Mouse (Mus musculus) telencephalon, adult 2 months (tissue): ENCODE measurements at regions not wholly inside any gene's neighbourhood (a gene's known extent, or its start where the extent isn't known, plus 50 kb on each side); places are given as distances from the start of the nearest gene placed in this dataset.

ENCODE experiments used
- DNase-seq: peaks from one replicate; pipeline ENCODE4 v3.0.0-alpha.2; 2011; ENCODE audit warnings: low read depth, low spot score

DNA sequence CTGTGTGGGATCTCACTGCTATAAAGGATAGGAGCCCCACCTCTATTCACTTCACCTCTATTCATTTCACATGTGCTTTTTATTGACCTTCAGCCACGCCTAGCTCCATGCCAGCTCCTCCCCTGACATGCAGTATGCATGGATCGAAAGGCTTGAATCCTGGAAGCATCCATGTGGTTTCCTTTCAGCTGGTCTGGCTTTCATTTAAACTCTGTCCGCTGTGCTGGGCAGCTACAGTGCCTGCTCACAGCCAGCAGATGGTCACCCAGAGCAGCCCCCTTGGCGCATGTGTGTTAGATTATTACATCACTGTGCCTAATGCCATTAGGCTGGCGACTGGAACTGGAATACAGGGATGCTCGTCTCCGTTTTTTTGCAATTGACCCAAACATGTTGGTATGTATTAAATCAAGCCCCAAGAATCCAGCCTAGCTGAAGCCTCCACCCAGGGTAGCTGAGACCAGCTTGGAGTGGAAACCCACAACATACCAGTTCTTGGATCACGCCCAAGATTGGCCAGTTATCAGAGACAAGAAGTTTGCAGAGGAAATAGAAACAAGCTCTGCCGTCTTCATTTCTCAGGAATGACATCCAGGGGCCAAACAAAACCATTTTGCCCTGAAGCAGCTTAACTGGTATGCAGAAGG is 113.2 kb downstream of the Inhbb start:
- DNase-seq: no peak

DNA sequence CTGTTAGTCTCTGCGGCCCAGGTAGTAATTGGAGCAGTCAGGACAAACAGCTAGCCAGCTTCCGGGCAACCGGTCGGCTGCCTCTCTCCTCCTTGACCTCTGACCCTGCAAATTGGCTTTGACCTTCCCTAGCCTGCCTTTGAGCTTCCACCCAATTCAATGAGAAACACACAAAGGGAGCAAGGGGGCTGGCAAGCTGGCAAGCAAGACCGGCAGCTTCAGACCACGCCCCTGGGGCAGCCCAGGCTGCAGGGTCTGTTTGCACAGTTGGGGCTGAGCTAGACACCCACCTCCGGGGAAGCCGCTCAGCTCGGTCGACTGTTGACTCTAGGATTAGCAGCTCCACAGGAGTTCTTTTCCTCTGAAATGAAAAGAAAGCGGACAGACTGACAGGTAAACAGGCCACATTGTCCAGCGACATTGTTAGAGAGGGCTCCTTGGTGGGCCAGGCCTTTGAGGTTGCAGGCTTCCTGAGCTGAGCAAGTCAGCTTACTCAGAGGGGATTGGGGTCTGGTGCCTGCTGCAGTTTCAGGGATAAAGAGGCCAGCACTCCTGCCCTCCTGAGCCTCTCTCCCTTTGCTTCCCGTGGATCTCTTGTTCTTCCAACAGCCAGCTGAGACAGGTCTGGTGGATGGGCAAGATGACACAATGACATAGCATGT is 116.6 kb downstream of the Inhbb start:
- no peak for DNase-seq

DNA sequence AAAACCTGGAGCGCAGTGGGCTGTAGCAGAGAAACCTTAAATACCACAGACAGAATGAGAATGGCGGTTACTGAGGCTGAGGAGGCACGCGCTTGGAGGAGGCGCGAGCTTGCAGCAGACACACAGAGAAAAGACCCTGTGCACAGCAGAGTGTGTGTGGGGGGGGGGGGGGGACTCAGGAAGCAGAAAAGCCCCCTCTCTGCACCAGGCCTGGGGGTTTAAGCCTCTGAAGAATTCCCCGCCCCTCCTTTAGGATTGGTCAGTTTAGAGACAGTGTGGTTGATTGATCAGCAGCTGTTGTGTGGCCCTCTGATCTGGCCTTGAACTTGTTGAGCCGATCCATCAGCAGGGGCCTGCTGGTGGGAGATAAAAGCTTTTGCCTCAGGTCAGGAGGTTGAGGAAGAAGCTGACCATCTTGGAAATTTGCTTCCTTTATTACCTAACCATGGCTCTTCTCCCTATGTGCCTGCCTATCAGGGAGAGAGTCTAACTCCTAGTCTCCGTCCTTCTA is 117.5 kb downstream of the Inhbb start:
- no peak for DNase-seq

DNA sequence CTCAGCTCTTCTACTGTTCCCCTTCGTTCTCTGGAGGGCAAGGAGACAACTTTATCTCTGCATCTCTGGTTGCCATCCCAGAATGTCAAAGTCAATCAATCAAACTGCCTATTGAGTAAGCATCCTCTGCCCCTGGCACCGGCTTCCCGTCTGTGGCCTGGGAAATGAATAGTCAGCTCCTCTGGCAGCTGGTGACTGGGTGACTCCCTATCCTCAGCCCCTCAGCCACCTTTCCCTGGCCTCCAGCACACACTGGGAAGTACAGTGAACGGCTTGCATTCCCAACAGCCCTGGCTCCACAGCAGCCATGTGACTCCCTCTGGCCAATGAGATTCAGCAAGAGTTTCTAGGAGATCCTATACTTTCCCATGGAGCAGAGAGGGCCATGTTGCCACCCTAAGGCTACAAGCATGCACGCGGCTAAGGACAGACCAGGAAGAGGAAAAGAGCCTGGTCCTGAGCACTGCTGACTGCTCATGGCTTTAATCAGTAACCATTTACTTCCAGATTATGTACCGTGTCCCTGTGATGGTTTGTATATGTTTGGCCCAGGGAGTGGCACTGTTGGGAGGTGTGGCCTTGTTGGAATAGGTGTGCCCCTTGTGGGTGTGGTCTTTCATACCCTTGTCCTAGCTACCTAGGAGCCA is 119.6 kb downstream of the Inhbb start:
- no peak for DNase-seq

DNA sequence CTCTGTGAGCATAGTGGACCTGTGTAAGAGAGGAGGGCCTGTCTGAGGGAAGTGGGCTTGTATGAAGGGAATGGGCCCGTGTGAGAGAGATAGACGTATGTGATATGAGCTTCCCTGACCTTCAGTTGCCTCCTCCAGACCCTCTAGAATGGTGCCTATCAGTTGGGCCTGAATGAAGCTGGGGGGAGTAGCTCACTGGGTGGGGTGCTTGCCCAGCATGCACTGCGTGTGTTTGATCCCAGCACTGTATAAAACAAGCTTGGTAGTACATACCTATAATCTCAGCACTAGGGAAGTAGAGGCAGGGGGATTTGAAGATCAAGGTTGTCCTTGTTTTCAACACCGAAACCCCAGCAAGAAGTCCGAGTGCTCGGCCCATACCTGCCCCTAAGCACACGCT is 120.1 kb downstream of the Inhbb start:
- DNase-seq: no peak

DNA sequence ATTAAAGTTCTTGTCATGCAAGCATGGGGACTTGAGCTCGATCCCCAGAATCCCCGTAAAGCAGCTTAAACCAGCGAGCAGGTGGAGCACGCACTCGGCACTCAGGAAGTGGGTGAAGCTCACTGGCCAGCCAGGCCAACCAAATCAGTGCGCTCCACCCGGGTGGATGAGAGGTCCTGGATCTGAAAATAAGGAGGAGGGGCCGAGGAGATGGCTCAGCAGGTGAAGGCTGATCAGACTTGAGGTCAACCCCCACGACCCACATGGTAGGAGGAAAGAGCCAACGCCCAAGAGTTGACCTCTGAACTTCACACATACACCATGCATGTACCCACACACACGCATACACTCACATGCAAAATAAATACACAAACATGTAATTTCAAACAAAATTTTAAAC is 120.8 kb downstream of the Inhbb start:
- DNase-seq: no peak

DNA sequence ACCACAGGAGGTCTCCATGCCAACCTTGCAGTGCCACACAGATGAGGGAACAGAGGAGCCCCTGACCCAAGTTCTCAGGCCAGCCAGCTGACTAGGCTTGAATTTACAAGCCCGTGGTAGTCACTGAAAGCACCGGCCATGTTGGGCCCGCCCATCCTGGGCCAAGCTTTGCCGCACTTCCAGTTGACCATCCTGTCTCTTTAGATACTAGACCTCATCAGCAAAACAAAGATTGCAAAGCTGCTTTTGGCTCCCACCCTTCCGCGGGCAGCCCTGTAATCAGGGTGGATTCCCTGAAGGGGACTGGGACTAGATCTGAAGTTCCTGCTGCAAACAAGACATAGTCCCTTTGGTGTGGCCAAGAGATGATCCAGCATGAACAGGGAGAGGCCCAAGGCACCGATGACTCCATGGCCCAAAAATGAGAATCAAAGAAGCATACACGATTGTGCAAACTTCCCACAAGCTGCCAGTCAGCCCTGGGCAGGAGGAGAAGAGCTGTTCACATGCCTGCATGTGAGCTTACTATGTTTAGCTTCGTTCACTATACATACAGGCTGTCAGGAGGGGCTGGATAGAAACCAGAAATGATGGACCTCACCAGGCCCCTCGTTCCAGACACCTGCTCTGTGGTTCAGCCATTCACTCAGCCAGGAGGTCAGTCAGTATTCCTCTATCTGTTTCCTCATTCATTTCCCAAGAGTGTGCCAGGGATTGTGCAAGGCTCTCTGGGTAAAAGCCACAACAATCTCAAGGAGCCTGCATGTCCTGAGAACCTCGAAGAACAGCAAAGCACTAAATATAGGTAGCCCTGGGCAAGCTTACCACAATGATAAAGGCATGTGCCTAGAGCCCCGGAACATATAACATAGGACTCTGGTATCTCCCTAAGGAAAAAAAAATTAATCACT is 122.0 kb downstream of the Inhbb start:
- DNase-seq: no peak

DNA sequence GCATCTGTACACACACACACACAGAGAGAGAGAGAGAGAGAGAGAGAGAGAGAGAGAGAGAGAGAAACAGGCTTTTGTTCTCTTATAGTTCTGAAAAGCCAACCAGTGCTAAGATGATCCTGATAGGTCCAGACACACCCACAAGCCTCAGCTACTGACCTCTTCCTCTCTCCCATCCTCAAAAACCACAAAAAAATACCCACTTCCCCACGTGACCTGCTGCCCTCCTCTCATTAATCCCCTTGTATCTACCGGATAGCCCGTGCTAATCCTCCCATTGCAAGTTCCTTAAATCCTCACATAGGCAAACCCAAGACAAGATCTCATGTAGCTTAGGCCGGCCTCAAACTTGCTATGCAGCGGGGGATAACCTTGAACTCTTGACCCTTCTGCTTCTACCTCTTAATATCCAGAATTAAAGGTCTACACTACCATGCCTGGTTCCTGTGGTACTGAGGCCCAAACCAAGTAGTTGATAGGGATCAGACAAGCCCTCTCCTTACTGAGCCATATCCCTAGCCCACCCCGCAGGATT is 123.3 kb downstream of the Inhbb start:
- no peak for DNase-seq

DNA sequence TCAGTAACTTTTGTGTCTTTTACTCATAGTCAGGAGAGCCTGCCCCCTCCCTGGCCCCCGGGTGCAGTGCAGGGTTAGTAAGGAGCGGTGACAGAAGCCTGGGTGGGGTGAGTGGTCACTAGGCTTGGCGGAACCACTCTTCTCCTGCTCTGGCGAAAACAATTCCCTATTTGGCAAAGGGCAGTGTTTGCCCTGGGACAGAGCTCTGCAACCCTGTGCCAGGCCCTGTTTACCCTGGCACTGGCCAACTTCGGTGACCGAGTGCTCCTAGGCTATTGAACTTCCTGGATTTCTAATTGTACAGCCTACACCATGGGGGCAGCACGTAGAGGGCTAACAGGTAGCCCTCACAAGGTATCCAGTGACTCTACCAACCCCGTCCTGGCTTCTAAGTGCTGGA is 126.9 kb downstream of the Inhbb start:
- no peak for DNase-seq

DNA sequence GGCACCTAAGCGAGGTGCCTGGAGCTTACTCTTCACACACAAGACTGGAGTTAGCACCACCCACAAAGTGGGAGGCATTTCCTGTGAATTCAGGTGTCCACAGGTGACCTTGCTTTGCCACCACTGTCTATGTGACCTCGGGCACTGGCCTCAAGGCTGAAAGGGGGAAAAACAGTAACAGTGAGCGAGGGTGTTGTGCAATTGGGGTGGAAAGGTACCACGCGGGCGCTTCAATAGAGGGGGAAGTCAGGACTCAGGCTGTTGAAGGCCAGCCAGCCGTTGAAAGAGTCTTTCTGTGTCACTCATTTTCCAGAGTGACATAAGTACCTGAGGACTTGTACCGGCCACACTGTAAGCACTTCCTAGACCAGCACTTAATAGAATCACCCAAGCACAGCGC is 128.2 kb downstream of the Inhbb start:
- no peak for DNase-seq

DNA sequence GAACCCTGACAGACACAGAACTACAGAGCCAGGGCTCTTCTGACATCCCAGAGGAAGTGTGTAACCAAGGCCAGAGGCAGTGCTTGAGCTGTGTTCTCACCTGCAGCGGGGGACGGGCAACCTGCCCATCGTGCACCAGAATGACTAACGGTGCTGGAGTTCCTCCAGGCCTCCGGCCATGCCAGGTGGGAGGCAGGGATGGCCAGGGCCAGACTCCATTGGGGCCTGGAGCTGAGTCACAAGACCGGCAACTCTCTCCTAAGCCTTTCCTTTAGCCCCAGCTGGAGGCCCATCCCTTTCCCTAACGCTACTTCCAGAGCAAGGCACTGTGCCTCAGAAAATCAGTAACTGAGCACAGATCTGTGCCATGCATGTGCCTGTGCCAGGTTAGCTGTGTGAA is 129.8 kb downstream of the Inhbb start:
- no peak for DNase-seq

DNA sequence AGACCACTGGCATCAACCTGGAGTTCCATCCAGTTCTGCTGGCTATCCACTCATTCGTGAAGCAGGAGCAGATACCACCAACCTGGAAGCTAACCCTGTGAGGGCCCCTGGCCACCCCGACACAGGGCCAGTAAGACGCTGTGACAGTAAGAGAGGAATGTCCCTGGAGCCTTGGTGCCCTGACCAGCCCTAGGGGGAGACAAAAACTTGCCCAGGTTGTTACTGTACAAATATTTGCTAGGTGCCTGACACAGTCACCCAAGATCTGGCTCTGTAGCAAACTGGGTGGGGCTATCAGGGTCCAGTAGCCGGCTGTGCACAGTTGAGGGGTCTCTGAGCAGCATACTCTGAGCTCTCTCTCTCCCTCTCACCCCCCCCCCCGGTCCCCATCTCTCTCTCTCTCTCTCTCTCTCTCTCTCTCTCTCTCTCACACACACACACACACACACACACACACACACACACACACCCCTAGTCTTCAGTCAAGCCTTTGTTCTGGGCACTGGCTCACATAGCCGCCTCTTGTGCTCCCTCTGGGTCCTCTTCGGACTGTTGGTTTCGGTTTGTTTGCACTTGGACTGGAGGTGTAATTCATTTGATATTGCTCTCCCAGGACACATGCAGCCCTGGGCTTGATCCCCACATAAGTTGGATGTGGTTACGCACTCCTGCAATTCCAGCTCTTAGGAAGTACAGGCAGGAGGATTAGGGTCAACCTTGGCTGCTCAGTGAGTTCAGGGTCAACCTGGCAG is 131.7 kb downstream of the Inhbb start:
- no peak for DNase-seq

DNA sequence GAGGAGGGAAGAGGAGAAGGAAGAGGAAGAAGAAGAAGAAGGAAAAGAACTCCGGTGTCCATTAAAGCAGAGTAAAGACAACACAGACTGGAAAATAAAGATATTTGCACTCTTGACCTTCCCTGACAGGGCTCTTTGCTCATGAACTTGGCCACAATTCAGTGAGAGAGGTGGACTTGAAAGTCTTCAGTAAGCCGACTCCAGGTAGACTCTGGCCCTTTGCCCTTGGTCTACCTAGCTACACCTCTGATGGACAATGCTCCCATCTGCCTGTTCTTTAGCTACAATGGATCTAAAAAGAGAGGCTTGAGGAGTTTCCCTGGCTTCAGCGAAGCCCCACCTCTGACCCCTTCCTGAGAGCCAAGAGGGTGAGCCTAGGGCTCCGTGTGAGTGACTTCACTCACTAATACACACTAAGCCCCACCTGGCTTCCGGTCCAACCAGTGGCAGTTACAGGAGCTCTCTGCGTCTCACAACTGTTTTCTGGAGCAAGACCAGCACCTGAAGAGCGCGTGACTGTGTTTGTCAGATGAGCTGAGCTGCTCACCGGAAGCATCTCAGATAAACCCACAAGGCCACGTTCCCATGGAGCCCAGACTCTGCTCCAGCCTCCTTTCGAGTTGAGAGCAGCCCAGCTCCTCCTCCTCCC is 132.4 kb downstream of the Inhbb start:
- DNase-seq: no peak

DNA sequence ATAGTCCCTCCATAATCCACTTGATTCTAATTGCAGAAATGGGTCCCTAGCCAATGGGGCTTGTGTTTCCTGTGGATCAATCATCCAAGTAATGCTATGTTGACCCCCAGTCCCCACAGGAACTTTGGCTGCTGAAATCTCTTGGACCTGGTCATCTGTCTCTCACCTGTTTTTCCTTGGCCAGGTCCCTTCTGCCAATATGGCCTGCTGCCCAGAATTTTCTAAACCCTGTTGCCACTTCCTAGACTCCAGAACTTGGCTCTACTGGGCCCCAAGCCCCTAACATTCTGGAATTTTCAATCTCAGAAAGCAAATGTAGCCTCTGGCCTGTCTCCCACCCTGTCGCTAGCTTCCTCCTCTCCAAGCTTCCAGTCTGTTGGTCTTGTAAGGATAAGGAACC is 139.6 kb downstream of the Inhbb start:
- DNase-seq: no peak

DNA sequence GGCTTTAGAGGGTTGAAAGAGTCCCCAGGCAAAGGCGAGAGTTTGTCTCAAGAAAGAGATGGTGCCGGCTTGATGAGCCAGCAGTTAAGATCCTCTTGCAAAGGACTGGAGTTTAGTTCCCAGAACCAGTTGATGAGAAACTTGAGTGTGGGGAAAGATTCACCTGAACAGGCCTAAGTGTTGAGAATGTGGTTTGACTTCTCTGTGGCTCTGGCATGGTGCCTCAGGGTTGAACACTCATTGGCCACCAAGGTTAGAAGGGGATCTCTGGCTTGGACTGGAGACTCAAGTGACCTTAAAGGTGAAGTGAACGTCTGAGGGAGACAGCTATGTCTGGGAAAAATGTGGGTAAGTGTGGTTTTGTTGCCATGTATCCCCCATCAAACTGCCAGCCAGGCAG is 142.8 kb downstream of the Inhbb start:
- DNase-seq: no peak

DNA sequence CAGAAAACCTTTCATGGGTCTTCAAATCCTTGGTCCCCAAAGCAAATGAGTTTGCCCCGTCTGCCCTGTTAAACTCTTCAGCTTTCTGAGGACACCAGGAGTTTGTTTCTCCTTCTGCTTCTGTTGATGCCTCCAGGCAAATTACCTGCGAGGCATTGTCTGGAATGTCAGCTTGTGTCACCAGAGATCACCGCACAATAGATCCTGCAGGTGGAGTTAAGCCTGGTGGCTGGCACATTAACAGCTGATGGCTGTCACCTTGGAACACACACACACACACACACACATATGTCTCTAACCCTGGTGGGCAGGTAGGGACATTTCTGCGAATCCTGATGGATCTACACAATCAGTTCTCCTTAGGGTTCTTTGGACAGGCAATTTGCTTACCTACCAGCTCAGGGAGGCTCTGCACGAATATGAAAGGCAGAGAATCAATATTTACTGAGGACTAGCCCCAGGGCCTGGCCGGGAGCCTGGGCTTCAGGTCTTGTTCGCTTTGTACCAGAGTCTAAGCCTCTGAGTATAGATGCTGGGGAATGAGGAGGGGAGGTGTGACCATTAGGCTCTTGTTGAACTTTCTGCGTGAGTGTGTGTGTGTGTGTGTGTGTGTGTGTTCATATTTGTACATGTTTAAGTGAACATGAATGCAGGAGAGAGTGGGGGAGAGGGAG is 143.4 kb downstream of the Inhbb start:
- DNase-seq: no peak

DNA sequence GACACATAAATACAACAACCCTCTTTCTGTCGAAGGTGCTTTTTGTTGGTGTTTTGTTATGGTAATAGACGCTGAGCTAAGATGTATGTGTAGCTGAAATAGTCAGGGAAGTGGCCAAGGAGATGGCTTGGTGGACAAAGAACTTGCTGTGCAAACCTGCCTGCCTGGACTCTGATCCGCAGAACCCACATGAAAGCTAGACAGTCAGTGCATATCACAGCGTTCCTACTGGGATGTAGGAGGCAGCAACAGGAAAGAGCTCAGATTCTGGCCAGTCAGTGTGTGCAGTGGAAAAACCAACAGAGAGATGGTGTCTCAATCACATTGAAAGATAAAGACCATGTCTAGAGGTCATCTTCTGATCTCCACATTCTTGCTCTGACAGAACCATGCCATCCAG is 144.1 kb downstream of the Inhbb start:
- DNase-seq: no peak

DNA sequence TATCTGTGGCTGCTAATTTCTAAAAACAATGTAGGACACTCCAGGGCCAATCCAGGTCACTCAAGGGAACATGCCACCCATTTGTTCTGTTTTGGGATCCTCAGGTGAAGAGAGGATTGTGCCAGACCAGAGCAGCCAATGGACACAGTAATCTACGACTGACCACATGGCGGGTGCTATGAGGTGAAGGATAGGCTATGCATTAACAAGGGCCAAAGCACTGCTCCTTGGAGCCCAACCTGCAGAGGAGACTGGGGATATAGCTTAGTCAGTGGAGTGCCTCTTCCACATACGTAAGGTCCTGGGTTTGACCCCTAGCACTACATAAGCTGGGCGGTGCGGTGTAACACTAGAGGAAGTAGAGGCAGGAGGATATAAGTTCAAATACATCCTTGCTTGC is 156.0 kb downstream of the Inhbb start:
- DNase-seq: no peak

DNA sequence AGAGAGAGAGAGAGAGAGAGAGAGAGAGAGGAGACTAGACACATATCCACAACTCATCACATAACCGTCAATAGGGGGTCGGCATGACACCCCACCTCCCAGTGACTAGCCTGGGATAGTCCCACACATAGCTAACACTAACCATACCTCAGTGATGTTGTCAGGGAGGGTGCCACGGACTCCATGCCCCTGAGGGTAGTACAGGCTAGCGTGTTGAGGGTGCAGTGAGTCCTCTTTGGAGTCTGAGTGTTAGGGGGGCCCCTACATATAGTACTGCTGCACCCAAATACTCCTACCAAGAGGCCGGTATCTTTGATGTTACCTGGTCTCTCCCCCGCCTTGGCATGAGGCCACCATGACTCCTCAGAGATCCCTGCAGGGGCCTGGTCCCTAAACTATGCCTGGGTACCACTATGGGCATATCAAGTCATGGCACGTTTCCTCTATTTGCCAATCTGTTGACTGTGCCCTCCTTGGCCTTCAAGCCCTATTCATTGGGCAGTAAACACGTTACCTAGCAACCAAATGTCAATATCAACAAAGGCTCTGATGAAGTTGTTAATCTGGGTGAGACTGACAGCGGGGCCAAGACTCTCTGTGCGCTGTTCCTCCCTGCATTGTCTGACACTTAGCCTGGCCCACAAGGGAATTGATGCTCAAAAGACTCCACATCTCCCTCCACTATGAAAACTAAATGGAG is 156.7 kb downstream of the Inhbb start:
- no peak for DNase-seq
